Mouse (Mus musculus): Measurements from ENCODE around the gene Adamts1. TPM values are rescaled to one million over a fixed set of nuclear protein-coding genes. Genes with fewer than 3 reads are reported as not detected.

Gene Adamts1
- polyA plus RNA-seq, 1 experiment from 2014 or later, result 22.8 TPM

DNA sequence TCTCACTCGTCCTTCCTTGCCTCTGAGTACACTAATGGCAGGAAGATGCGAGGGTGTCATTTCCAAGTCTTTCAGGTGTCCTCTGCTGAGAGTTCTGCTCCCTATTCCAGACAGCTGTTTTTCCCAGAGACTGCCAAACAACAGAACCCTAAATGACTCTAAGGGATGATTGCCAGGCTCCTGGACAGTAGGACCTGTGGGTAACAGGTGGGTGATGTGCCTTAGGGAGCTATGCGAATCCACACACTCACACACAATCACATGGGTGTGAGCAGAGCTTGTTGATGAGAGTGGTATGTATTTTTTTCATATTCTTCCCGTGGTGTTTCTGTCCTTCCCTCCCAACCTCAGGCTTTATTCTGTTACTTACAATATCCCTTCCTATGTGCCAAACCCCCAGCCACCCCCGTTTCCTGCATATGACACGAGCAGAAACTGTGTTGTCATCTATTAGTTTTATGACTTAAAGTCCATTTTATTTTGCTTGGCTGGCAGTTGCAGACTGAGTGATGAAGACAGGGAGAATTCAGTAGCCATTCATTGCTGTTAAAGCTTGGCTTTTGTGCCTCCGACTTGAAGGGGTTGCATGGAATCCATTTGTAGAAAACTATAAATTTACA lies 41.8 kb downstream of the Adamts1 start:
- no peak for ATAC-seq (ENCODE audit: low FRiP score)
- Histone ChIP-seq H3K27me3 (no peaks in the 10 kb centered on the region), H3K36me3 (no peaks in the 10 kb centered on the region), H3K4me3 (no peak overlapping the region), H3K9me3 (replicated peaks) (no peaks in the 10 kb centered on the region), H3K27ac (no peak overlapping the region), H3K9ac (no peak overlapping the region), H3K4me2 (replicated peaks) (no peak overlapping the region), H3K4me1 (peaks cover 3% of the 10 kb centered on the region; the same call in 1 of the 2 replicates)
- WGBS, result 87% methylated on average over 7 of the region's 7 CpGs

- Histone ChIP-seq H3K4me1 (peaks cover 7% of the 10 kb centered on the region; the same call in 1 of the 2 replicates), H3K9me3 (replicated peaks) (no peaks in the 10 kb centered on the region), H3K27ac (no peak overlapping the region), H3K9ac (no peak overlapping the region), H3K4me3 (no peak overlapping the region), H3K36me3 (no peaks in the 10 kb centered on the region), H3K27me3 (no peaks in the 10 kb centered on the region), H3K4me2 (replicated peaks) (no peak overlapping the region)
- 63% methylated on average over 14 of the region's 14 CpGs for WGBS
- ATAC-seq (ENCODE audit: low FRiP score), result no peak
Observed at GRCm38 (mm10) chr16:85756101-85756819, 46.7 kb downstream of the Adamts1 start.

- H3K4me3 ChIP-seq, result no peak overlapping the region
- no peak overlapping the region for H3K9ac ChIP-seq
- no peaks in the 10 kb centered on the region for H3K9me3 ChIP-seq (replicated peaks)
- 82% methylated on average over 6 of the region's 6 CpGs for WGBS
- no peaks in the 10 kb centered on the region for H3K27me3 ChIP-seq
- H3K4me1 ChIP-seq, result no peaks in the 10 kb centered on the region
- H3K4me2 ChIP-seq (replicated peaks), result no peak overlapping the region
- H3K36me3 ChIP-seq, result no peaks in the 10 kb centered on the region
- no peak for ATAC-seq (ENCODE audit: low FRiP score)
- no peak overlapping the region for H3K27ac ChIP-seq
Observed at GRCm38 (mm10) chr16:85749335-85749734, 53.6 kb downstream of the Adamts1 start.

- Histone ChIP-seq H3K36me3 (no peaks in the 10 kb centered on the region), H3K4me2 (replicated peaks) (no peak overlapping the region), H3K27ac (no peak overlapping the region), H3K4me3 (no peak overlapping the region), H3K4me1 (no peaks in the 10 kb centered on the region), H3K9me3 (replicated peaks) (no peaks in the 10 kb centered on the region), H3K9ac (no peak overlapping the region), H3K27me3 (no peaks in the 10 kb centered on the region)
- WGBS, result 63% methylated on average over 16 of the region's 16 CpGs
- peak; percentile 29; the same call in 1 of the 2 replicates for ATAC-seq (ENCODE audit: low FRiP score)
Observed at GRCm38 (mm10) chr16:85747589-85748360, 55.1 kb downstream of the Adamts1 start.

DNA sequence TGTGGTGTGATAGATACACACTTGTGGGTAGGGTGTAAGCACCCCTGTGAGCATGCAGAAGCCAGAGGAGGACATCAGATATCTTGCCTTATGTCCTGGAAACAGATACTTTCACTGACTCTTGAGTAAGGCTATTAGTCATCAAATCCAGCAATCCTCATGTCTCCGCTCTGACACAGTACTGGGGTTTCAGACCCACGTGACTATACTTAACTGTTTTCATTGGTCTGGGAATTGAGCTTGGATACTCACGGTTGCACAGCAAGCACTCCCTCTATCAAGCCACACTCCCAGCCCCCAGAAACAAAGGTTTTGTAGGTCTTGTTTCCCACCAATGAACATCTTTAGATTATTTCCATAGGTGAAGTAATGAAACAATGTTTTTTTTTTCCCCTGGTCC lies 56.5 kb downstream of the Adamts1 start:
- Histone ChIP-seq H3K4me1 (no peaks in the 10 kb centered on the region), H3K4me3 (no peak overlapping the region), H3K4me2 (replicated peaks) (no peak overlapping the region), H3K9me3 (replicated peaks) (no peaks in the 10 kb centered on the region), H3K36me3 (no peaks in the 10 kb centered on the region), H3K27me3 (no peaks in the 10 kb centered on the region), H3K27ac (no peak overlapping the region), H3K9ac (no peak overlapping the region)
- ATAC-seq (ENCODE audit: low FRiP score), result no peak
- WGBS, result 77% methylated on average over 3 of the region's 3 CpGs

Other genes with a start within 250 kb of the Adamts1 start
- gene Cyyr1, start 249.7 kb downstream of the Adamts1 start, polyA plus RNA-seq (2016; fragmentation: Nextera tagmentation; extraction: Ambion mirVana), result 4.4 and 4.5 TPM in 2 replicates
- 2.8 and 3.1 TPM in 2 replicates for gene Adamts5, start 98.7 kb upstream of the Adamts1 start, polyA plus RNA-seq (2016; fragmentation: Nextera tagmentation; extraction: Ambion mirVana)